Mouse (Mus musculus) G1E (cell line): Measurements from ENCODE around the gene Gpx4.

Experiments
- CTCF ChIP-seq: IDR thresholded peaks from 2 replicates; pipeline ENCODE4 v1.5.1; 2012; ENCODE audit warnings: low read depth, low read length, inconsistent platforms, mixed read lengths
- GATA1 ChIP-seq: IDR thresholded peaks from 2 replicates; pipeline ENCODE4 v1.6.1; 2012; ENCODE audit warnings: borderline replicate concordance, low read length, inconsistent platforms, mixed read lengths

DNA sequence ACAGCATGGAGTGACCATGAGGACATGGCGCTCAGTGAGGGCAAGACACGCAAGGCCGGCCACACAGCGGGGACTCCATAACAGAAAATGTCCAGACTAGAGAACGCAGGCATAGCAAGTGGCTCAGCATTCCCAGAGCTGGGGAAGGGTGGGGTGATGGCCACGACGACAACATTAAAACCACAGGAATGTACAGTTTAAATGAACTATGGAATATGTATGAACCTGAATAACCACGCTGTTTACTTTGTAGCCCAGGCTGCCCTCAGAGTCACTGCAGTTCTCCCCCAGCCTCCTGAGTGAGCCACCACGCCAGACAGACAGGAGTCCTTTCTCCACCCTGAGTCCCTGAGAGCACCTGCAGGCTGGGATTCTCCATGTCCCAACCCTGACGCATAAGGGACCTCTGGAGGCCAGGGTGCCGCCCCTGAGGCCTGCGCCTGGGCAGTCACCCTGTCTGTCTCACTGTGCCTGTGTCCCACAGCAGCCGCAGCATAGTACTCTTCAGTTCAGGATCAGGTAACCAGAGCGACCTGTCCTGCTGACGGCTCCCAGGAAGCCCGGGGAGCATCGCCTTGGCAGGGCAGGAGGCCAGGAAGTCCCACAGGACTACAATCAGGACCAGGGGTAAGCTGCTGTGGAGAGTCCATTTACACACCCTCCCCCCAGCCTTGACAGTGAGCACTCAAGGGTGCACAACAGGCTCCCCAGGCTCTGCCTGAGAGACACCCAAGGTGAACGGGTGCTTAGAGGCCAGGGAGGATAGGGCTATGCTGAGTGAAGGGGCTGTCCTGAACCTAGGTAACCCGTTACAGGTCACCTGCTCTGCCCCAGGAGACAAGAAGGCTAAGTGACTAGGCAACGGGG, 25.9 kb downstream of the Gpx4 start:
- no peak for TF ChIP-seq CTCF
- no peak for TF ChIP-seq GATA1
